Mouse (Mus musculus) adrenal gland, adult 2 months (tissue): ENCODE measurements around the gene Scn1b. TPM values are rescaled to one million over a fixed set of nuclear protein-coding genes. Genes with fewer than 3 reads are reported as not detected.

Experiments
- DNase-seq: peaks from one replicate; pipeline ENCODE4 v3.0.0; 2021
- polyA plus RNA-seq: library from polyadenylated mRNA; depleted of rRNA; stranded (reverse); fragments of >200 nt; gene quantifications from 2 replicates; pipeline ENCODE4 v1.2.3, GENCODE M21; 2012
- total RNA-seq, 2 experiments: library from RNA; stranded (reverse); gene quantifications; 2 replicates each; pipeline ENCODE4 v1.2.3; 2021

The Scn1b gene
- total and polyA plus RNA-seq, 3 experiments: 10.8 to 30.5 (median 27.8) TPM

GRCm38 (mm10) chr7:31116721-31117145, 10.1 kb downstream of the Scn1b start:
- DNase-seq: no peak

- peak; percentile 86 for DNase-seq
Measured at GRCm38 (mm10) chr7:31115587-31116043, 11.2 kb downstream of the Scn1b start.

- no peak for DNase-seq
Measured at GRCm38 (mm10) chr7:31115182-31115581, 11.6 kb downstream of the Scn1b start, which contains the start of gene Hpn. Gene Hpn (minus strand): TSS chr7:31115290.

- DNase-seq: no peak
Measured at GRCm38 (mm10) chr7:31114646-31115045, 12.2 kb downstream of the Scn1b start.

- no peak for DNase-seq
Measured at GRCm38 (mm10) chr7:31113800-31114199, 13.0 kb downstream of the Scn1b start.

- no peak for DNase-seq
Measured at GRCm38 (mm10) chr7:31112036-31112435, 14.8 kb downstream of the Scn1b start.

- DNase-seq: no peak
Measured at GRCm38 (mm10) chr7:31110861-31111385, 15.9 kb downstream of the Scn1b start.

- no peak for DNase-seq
Measured at GRCm38 (mm10) chr7:31109796-31110195, 17.0 kb downstream of the Scn1b start.

GRCm38 (mm10) chr7:31109091-31109490, 17.7 kb downstream of the Scn1b start:
- DNase-seq: peak; percentile 48

GRCm38 (mm10) chr7:31107781-31108180, 19.0 kb downstream of the Scn1b start:
- no peak for DNase-seq

- DNase-seq: no peak
Measured at GRCm38 (mm10) chr7:31106166-31106565, 20.6 kb downstream of the Scn1b start.

- DNase-seq: peak; percentile 69
Measured at GRCm38 (mm10) chr7:31105061-31105768, 21.6 kb downstream of the Scn1b start.

GRCm38 (mm10) chr7:31100786-31101185, 26.0 kb downstream of the Scn1b start:
- peak; percentile 81 for DNase-seq

GRCm38 (mm10) chr7:31099612-31099982, 27.2 kb downstream of the Scn1b start:
- DNase-seq: no peak

- peak; percentile 81 for DNase-seq
Measured at GRCm38 (mm10) chr7:31098697-31099611, 27.8 kb downstream of the Scn1b start.

- peak; percentile 89 for DNase-seq
Measured at GRCm38 (mm10) chr7:31097583-31098248, 29.1 kb downstream of the Scn1b start.

- no peak for DNase-seq
Measured at GRCm38 (mm10) chr7:31096892-31097564, 29.8 kb downstream of the Scn1b start.

GRCm38 (mm10) chr7:31094774-31095501, 31.9 kb downstream of the Scn1b start:
- no peak for DNase-seq

- DNase-seq: no peak
Measured at GRCm38 (mm10) chr7:31089721-31090120, 37.1 kb downstream of the Scn1b start.

GRCm38 (mm10) chr7:31088206-31088605, 38.6 kb downstream of the Scn1b start:
- peak; percentile 38 for DNase-seq

- no peak for DNase-seq
Measured at GRCm38 (mm10) chr7:31087262-31087661, 39.5 kb downstream of the Scn1b start.
